Mouse (Mus musculus) bone marrow macrophage, adult 2 months (primary cell): ENCODE data around the gene Vmn2r83.

Experiments used
- CTCF ChIP-seq: IDR thresholded peaks from 2 replicates; pipeline ENCODE4 v1.5.1; 2012; ENCODE audit warnings: low read depth, mild to moderate bottlenecking, low read length, moderate library complexity
- POLR2A ChIP-seq: IDR thresholded peaks from 2 replicates; pipeline ENCODE4 v1.6.1; 2012; ENCODE audit warnings: mild to moderate bottlenecking, low read depth, low read length, borderline replicate concordance

DNA sequence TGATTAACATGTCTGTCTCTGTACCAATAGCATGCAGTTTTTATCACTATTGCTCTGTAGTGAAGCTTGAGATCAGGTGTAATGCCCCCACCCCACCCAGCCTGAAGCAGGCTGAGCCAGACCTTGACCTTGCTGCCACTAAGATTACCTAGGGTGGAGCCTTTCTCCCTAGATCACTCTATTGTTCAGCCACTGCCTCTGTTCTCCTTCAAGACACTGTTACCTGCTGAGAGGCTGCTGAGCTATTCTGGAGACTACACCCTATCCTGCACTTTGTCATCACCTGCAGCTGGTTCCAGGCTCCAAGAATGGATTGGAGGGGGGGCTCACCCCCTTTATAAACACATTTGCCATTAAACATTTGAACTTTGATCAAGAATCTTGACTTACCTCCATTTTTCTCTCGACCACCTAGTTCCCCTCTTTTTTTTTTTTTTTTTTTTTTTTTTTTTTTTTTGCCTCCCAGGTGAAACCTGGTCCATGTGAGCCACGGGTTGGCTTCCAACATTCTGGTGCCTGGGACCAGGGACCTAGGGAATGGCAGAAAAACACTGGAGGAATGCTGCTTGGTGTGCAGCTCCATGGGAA lies 28.3 kb downstream of the Vmn2r83 start:
- TF ChIP-seq CTCF (no peak), POLR2A (no peak)
